Mouse (Mus musculus) retina, adult 2 months (tissue): ENCODE measurements at regions not wholly inside any gene's neighbourhood (a gene's known extent, or its start where the extent isn't known, plus 50 kb on each side); places are given as distances from the start of the nearest gene placed in this dataset.

Experiments used
- DNase-seq: peaks from one replicate; pipeline ENCODE4 v3.0.0-alpha.2; 2012; ENCODE audit warnings: low read depth, low spot score

GRCm38 (mm10) chr11:19227716-19228115 is 208.9 kb upstream of the Meis1 start:
- no peak for DNase-seq

- DNase-seq: no peak
These were observed 227.8 kb upstream of the Meis1 start for GRCm38 (mm10) chr11:19246390-19247114.

- no peak for DNase-seq
These were observed 234.8 kb upstream of the Meis1 start for GRCm38 (mm10) chr11:19253605-19254004.

- DNase-seq: no peak
These were observed 235.4 kb upstream of the Meis1 start for GRCm38 (mm10) chr11:19254183-19254582.

DNA sequence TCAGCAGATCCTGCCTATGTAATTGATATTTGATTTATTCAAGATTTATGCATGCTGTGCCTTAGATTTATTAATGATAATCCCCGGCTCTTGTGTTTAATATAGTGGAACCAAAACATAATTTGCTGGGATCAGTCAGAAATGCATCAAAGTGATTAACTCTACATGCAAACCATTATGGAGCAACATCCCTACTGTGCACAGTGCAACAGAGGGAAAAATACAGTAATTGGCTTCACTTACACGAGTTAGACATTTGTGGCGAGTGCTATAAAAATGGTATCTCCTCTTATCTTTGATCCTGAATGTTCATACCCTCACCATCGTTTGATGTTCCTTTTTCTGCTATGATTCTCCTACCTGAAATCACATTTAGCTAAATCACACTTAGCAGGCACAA is 238.8 kb upstream of the Meis1 start:
- no peak for DNase-seq

DNA sequence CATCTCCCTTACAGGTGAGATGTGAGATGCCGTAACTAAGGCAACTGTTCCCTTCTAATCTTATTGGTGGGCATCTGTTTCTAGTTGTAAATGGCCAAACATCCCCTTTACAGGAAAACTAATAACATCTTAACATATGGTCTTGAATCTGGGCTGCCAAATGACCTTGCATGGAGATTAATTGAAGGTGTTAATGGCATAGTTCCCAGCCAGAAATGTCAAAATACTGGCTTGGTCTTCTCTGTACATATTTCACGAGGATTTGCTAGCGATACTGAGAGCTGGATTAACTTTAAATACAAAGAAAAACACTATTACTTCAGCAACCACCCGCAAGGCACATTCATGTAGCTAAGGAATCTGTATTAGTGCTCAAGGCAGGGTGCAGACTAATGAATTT is 244.0 kb upstream of the Meis1 start:
- DNase-seq: no peak

DNA sequence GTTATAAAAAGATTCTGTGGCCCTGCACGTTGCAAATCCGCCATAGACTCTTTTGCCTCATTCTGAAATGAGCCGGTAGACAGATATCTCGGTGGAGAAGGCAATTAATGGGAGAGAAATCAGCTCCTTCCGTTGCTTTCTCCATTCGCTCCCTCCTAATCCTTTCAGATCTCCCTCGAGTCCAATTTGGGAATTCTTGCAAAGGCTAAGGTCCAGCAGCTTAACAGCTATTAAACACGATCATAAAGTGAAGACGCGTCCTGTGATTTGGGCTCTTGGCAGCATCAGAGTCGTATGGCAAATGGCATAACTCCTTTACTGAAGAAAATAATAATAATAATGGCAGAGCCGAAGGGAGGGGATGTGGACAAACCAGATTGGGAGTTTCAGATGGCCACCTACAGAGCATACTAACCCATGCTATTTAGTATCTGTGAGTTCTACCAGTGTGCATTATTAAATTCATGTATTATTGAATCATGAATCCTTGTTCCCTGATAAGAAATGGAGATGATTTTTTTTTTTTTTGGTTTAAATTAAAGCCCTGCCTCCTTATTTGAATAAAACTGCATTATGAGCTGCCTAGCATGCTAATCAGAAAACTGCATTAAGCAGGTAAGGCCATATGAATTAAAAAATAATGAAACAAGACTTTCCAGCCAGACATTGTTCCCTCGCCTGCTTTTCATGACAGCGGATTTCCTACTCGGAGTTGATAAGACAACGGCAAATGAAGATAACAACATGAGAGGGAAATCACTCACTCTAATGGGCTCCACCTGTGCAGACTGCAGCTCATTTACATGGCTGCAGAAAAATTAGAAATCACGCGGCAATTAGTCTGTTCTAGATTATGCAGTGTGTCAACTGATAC is 246.2 kb upstream of the Meis1 start:
- DNase-seq: no peak

DNA sequence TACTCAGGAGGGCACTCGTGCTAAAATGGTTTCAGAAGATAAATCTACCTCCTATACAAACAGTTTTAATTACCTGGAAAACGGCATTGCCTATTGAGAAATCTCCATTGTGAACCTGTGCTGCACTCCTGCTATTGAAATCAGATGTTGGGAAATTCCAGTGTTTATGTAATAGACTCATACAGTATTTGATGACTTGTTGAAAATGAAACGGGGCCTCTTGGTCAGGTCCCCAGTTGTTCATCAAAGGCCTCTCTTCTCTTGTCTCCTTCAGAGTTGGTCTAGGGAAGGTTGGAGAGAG is 246.8 kb upstream of the Meis1 start:
- DNase-seq: no peak

- DNase-seq: no peak
These were observed 272.2 kb upstream of the Meis1 start for GRCm38 (mm10) chr11:19290971-19291370.

GRCm38 (mm10) chr11:19299411-19299810 is 280.6 kb upstream of the Meis1 start:
- DNase-seq: no peak

- no peak for DNase-seq
These were observed 287.9 kb upstream of the Meis1 start for GRCm38 (mm10) chr11:19306687-19307086.

DNA sequence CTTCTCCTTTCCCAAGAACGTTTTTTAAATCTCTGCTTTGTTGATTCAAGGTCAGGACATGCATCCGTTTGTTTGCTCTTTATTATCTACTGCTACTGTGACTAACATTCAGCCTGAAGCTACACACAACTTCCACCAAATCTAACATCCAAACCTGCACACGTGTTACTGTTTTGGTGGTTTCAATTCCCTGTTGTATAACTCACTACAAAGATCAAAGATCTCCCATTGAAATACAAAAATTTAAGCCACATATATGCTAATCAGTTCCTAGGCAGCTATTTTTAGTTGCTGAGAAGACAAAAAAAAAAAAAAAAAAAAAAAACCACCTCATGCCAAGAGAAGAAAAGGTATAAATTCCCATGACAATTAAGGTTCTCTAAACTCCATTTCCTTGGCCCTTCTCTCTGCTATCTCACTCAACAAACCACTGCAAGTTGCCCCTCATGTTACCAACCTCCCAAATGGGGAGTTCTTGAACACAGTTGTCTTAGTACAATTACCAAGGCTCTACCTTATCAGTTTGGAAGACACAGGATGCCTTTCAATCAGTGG is 312.0 kb upstream of the Meis1 start:
- no peak for DNase-seq

- DNase-seq: no peak
These were observed 313.5 kb upstream of the Meis1 start for GRCm38 (mm10) chr11:19332274-19332673.

DNA sequence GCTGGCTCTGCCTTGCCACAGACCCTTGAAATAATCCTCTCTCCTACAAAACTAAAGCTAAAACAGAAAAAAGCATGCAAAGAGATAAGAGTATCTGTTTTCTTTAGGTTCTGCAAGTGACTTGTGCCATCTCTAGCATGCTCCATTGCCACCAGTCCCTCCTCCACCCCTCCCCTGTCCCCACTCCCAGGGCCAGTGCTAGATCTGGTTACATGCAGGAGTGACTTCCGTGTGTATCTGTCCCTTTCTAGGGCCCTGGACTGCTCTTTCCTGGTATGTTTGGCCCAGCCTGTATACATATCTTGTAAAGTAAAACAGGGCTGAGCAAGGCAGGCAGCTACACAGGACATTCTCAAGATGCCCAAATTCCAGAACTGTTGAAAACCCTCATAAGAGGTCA is 313.9 kb upstream of the Meis1 start:
- no peak for DNase-seq

GRCm38 (mm10) chr11:19333908-19334487 is 315.2 kb upstream of the Meis1 start:
- no peak for DNase-seq

DNA sequence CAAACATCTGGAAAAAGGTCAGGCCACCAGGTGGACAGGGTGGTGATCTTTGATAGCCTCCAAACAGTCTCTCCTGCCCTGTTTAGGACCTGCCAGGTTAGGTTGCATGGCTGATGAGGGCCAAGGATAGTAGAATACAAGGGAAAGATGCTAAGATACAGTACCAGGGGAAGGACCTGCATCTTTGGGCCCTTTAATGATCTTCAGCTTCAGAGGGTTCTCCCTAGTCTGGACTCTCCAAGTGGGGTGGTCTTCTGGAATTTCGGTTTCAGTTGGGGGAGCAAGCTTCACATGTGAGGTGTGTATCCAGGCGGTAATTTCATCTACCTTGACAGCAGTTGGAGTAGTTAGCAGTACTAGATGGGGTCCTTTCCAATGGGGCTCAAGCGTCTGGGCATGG is 316.6 kb upstream of the Meis1 start:
- no peak for DNase-seq

DNA sequence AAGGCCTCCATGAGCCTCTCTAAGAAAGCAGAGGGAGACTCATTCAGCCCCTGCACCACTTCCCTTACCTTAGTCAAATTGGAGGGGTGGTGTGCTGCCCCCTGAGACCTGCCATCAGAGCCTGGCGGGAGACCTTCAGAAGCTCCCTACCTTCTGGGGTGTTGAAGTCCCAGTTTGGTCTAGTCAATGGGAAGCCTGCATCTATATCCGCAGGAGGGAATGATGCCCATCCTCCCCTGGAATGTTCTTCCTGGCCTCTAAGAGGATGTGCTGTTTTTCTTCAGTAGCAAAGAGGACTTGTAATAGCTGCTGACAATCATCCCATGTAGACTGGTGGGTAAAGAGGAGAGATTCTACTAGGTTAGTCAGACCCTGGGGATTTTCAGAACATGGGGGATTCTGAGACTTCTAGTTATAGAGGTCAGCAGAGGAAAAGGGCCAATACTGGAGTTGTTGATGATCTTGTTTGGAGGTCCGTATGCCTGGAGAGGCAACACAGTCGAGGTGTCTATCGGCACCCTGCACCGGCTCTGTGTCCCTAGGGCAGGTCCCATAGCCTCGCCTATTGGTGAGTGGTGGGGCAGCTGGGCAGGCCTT is 321.0 kb upstream of the Meis1 start:
- DNase-seq: no peak

- DNase-seq: no peak
These were observed 322.1 kb upstream of the Meis1 start for GRCm38 (mm10) chr11:19340889-19341288.

DNA sequence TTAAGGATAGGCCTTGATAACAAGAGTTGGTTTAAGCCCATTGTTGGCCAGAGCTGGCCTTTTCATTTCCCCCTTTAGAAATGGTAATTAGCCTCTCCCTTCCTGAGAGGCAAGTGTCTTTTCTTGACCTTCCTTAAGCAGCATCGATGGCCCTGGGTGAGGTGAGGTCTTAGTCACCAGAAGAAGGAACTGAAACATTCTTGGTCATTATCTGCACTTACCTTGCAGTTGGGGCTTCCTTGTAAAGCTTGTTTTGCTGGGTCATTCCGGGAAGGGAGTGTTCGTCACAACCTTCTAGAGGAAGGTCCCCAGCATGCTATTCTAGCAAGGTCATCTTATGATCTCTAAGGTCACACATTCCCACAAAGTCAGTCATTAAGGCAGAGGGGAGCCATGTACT is 322.6 kb upstream of the Meis1 start:
- no peak for DNase-seq

GRCm38 (mm10) chr11:19342803-19343202 is 324.0 kb upstream of the Meis1 start:
- DNase-seq: no peak

GRCm38 (mm10) chr11:19346276-19346826 is 327.6 kb upstream of the Meis1 start:
- no peak for DNase-seq
